In genomic region chr1:90227684-90228322, GRCm38 (mm10) we compare ENCODE assay signal across 10 mouse cellular contexts. TPM values are rescaled to one million over a fixed set of nuclear protein-coding genes. Genes with fewer than 3 reads are reported as not detected.
A peak's percentile ranks its signal among the peaks of the same experiment; 100 is the strongest.
DNase-seq lines count a peak whose midpoint lies in the region; ATAC-seq and TF ChIP-seq lines count a peak whose summit lies in the region.
"Had no signal": no experiment of that assay in that cellular context is flagged by ENCODE, and none has a peak within 500 bp of the region (broad histone marks: within the 10 kb centered on the region; RNA-seq: fewer than 3 reads in every experiment).

No protein-coding gene starts in this region.

- no peak for ATAC-seq in forebrain, postnatal 0 days
- ATAC-seq in neural tube, embryonic 11.5 days (ENCODE audit: insufficient read depth, low FRiP score, low TSS enrichment), result peak; percentile 74; the same call in 1 of the 2 replicates
- peak; percentile 66 for ATAC-seq in intestine, embryonic 15.5 days
- ATAC-seq in stomach, embryonic 15.5 days (ENCODE audit: insufficient read depth, low FRiP score, low read depth), result peak; percentile 55; the same call in 1 of the 2 replicates

- H3K9me3 ChIP-seq in forebrain, embryonic 10.5 days, result no peaks in the 10 kb centered on the region
- H3K9me3 ChIP-seq in forebrain, postnatal 0 days (ENCODE audit: low read length), result no peaks in the 10 kb centered on the region
- no peaks in the 10 kb centered on the region for H3K9me3 ChIP-seq in neural tube, embryonic 11.5 days (ENCODE audit: control insufficient read depth, low read length)
- no peaks in the 10 kb centered on the region for H3K9me3 ChIP-seq in intestine, embryonic 15.5 days
- H3K9me3 ChIP-seq in stomach, embryonic 15.5 days, result no peaks in the 10 kb centered on the region

- intact Hi-C loops in left cerebral cortex, postnatal 25 days (cut with DNase I), result no loop called here

- DNase-seq in forebrain, embryonic 10.5 days (ENCODE audit: extremely low spot score, low spot score), result no peak
- no peak for DNase-seq in forebrain, postnatal 0 days
- peak; percentile 71 for DNase-seq in neural tube, embryonic 11.5 days (ENCODE audit: low spot score)
- no peak for DNase-seq in neural tube, embryonic 10.5 days (ENCODE audit: extremely low spot score, low spot score)
- DNase-seq in right cerebral cortex, postnatal 14 days, result no peak
- no peak for DNase-seq in left cerebral cortex, postnatal 25 days (ENCODE audit: low spot score in 2 of 2)
- DNase-seq: kidney, postnatal 36 days had no signal

- no peak for TF ChIP-seq CTCF in forebrain, postnatal 0 days (IDR thresholded peaks at IDR 0.05; ENCODE audit: low read depth)

- whole genome bisulfite sequencing in forebrain, embryonic 10.5 days, result 78% methylated on average over 12 of the region's 12 CpGs
- WGBS in forebrain, postnatal 0 days, result 13% methylated on average over 12 of the region's 12 CpGs
- WGBS in neural tube, embryonic 11.5 days, result 53% methylated on average over 12 of the region's 12 CpGs
- WGBS in intestine, embryonic 15.5 days, result 29% methylated on average over 12 of the region's 12 CpGs
- WGBS in stomach, embryonic 15.5 days, result 28% methylated on average over 12 of the region's 12 CpGs

- H3K9ac ChIP-seq in forebrain, postnatal 0 days, result no peak overlapping the region
- no peak overlapping the region; the same call in 1 of the 2 replicates for H3K9ac ChIP-seq in neural tube, embryonic 11.5 days (ENCODE audit: low read length)
- H3K9ac ChIP-seq in intestine, embryonic 15.5 days, result no peak overlapping the region
- no peak overlapping the region for H3K9ac ChIP-seq in stomach, embryonic 15.5 days

- H3K27ac ChIP-seq in forebrain, embryonic 10.5 days, result peak overlapping the region; percentile 41; the same call in 1 of the 2 replicates
- H3K27ac ChIP-seq in forebrain, postnatal 0 days (ENCODE audit: low read depth, low read length), result no peak overlapping the region
- no peak overlapping the region for H3K27ac ChIP-seq in neural tube, embryonic 11.5 days (ENCODE audit: low read depth, low read length)
- H3K27ac ChIP-seq in intestine, embryonic 15.5 days, result no peak overlapping the region
- no peak overlapping the region for H3K27ac ChIP-seq in stomach, embryonic 15.5 days

- H3K4me3 ChIP-seq in forebrain, embryonic 10.5 days, result no peak overlapping the region
- no peak overlapping the region for H3K4me3 ChIP-seq in forebrain, postnatal 0 days (ENCODE audit: low read depth, low read length)
- H3K4me3 ChIP-seq in neural tube, embryonic 11.5 days (ENCODE audit: low read depth, low read length), result no peak overlapping the region
- no peak overlapping the region for H3K4me3 ChIP-seq in intestine, embryonic 15.5 days (replicated peaks)
- H3K4me3 ChIP-seq in stomach, embryonic 15.5 days (replicated peaks), result no peak overlapping the region
- H3K4me3 ChIP-seq: erythroblast, embryonic 14.5 days had no signal

- peaks cover 47% of the 10 kb centered on the region for H3K4me1 ChIP-seq in forebrain, embryonic 10.5 days
- no peaks in the 10 kb centered on the region for H3K4me1 ChIP-seq in forebrain, postnatal 0 days (ENCODE audit: insufficient read depth)
- H3K4me1 ChIP-seq in neural tube, embryonic 11.5 days (ENCODE audit: control insufficient read depth, insufficient read depth, low read length), result peaks cover 27% of the 10 kb centered on the region
- H3K4me1 ChIP-seq in intestine, embryonic 15.5 days (replicated peaks), result 0 out of 2 replicates have a peak, but pooled peaks cover 15% of the 10 kb centered on the region
- peaks cover 8% of the 10 kb centered on the region for H3K4me1 ChIP-seq in stomach, embryonic 15.5 days

- no peaks in the 10 kb centered on the region for H3K36me3 ChIP-seq in forebrain, embryonic 10.5 days (replicated peaks)
- no peaks in the 10 kb centered on the region for H3K36me3 ChIP-seq in forebrain, postnatal 0 days (ENCODE audit: insufficient read depth)
- H3K36me3 ChIP-seq in neural tube, embryonic 11.5 days (ENCODE audit: control insufficient read depth, insufficient read depth, low read length), result no peaks in the 10 kb centered on the region
- no peaks in the 10 kb centered on the region for H3K36me3 ChIP-seq in intestine, embryonic 15.5 days
- H3K36me3 ChIP-seq in stomach, embryonic 15.5 days, result no peaks in the 10 kb centered on the region

- H3K27me3 ChIP-seq in forebrain, embryonic 10.5 days (ENCODE audit: poor library complexity, severe bottlenecking), result peaks cover 6% of the 10 kb centered on the region; the same call in 1 of the 2 replicates
- H3K27me3 ChIP-seq in forebrain, postnatal 0 days (ENCODE audit: insufficient read depth, low read length), result no peaks in the 10 kb centered on the region
- H3K27me3 ChIP-seq in neural tube, embryonic 11.5 days (ENCODE audit: control insufficient read depth, insufficient read depth, low read length), result no peaks in the 10 kb centered on the region
- no peaks in the 10 kb centered on the region for H3K27me3 ChIP-seq in intestine, embryonic 15.5 days (replicated peaks)
- no peaks in the 10 kb centered on the region for H3K27me3 ChIP-seq in stomach, embryonic 15.5 days (replicated peaks)

- H3K4me2 ChIP-seq in forebrain, postnatal 0 days (ENCODE audit: low read depth), result no peak overlapping the region
- no peak overlapping the region for H3K4me2 ChIP-seq in neural tube, embryonic 11.5 days (ENCODE audit: low read depth)
- no peak overlapping the region for H3K4me2 ChIP-seq in intestine, embryonic 15.5 days (replicated peaks)
- no peak overlapping the region for H3K4me2 ChIP-seq in stomach, embryonic 15.5 days

RNA-seq across cellular contexts. Expression of gene Ackr3, which starts 24.0 kb away (rescaled TPM):
- polyA plus RNA-seq in forebrain, embryonic 10.5 days (2016; fragmentation: Nextera tagmentation; extraction: Ambion mirVana), result 19.3 and 21.5 TPM in 2 replicates
- 7.3 and 10.0 TPM in 2 replicates for total RNA-seq in forebrain, postnatal 0 days (2014; rRNA removed)
- 10.2 and 11.9 TPM in 2 replicates for polyA plus RNA-seq in forebrain, postnatal 0 days (2015; fragmentation: Nextera tagmentation; extraction: Ambion mirVana)
- 45.9 and 47.0 TPM in 2 replicates for polyA plus RNA-seq in neural tube, embryonic 11.5 days (2014; fragmentation: Nextera tagmentation; extraction: Ambion mirVana)
- 13.0 and 13.3 TPM in 2 replicates for polyA plus RNA-seq in intestine, embryonic 15.5 days (2015; fragmentation: Nextera tagmentation; extraction: Ambion mirVana)
- 18.2 and 22.6 TPM in 2 replicates for polyA plus RNA-seq in stomach, embryonic 15.5 days (2015; fragmentation: Nextera tagmentation; extraction: Ambion mirVana)
- total RNA-seq in left cerebral cortex, postnatal 25 days (2021), result 1 to 10 TPM; 7.2 to 8.6 TPM
- polyA plus RNA-seq: erythroblast, embryonic 14.5 days had no signal
